Mouse (Mus musculus): ENCODE data around the gene Cap2. TPM values are rescaled to one million over a fixed set of nuclear protein-coding genes. Genes with fewer than 3 reads are reported as not detected.

Gene Cap2
- total and polyA plus RNA-seq, 2 experiments from 2014 or later = 13.1 to 21.9 TPM

DNA sequence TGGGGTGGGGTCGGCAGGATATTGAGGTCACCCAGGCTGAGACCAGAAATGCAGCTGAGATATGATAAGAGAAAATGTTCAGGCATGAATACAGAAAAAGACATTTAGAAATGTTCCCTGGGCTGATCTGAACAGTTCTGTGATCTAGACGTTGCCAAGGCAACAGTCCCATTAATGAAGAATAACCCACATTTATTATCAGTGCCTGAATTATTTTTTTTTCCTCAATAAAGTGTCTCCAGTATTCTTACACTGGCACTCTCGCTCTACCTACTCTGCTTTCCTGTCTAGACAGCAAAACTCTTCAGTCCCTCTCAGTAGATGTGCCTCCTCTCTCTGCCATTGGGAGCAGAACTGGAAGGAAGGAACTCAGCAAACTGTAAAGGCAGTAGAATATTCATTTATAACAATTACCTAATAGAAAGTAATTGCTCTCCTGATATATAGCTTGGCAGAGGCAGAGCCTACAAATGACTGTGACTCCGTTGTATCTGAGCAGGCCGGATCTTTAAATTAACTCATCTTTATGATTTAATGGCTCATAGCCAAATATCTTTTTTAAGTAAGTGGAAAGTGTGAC, 47.0 kb downstream of the Cap2 start:
- Histone ChIP-seq H3K4me1 (ENCODE audit: insufficient read depth, low read length) (peaks cover 12% of the 10 kb centered on the region; the same call in 1 of the 2 replicates), H3K36me3 (ENCODE audit: insufficient read depth, low read length) (no peaks in the 10 kb centered on the region), H3K27me3 (ENCODE audit: insufficient read depth, low read length) (no peaks in the 10 kb centered on the region), H3K4me2 (ENCODE audit: low read depth, low read length, poor library complexity, severe bottlenecking) (no peak overlapping the region), H3K9me3 (ENCODE audit: low read length) (no peaks in the 10 kb centered on the region), H3K9ac (replicated peaks; ENCODE audit: low read length, poor library complexity, severe bottlenecking) (no peak overlapping the region), H3K27ac (ENCODE audit: low read depth, low read length) (peak overlapping the region; percentile 55), H3K4me3 (ENCODE audit: low read depth, low read length) (no peak overlapping the region)
- peak; percentile 53 for DNase-seq (ENCODE audit: low spot score)
- ATAC-seq (ENCODE audit: low FRiP score) = no peak
- TF ChIP-seq CTCF (IDR thresholded peaks at IDR 0.05) = no peak
- WGBS = 59% methylated on average over 5 of the region's 5 CpGs

DNA sequence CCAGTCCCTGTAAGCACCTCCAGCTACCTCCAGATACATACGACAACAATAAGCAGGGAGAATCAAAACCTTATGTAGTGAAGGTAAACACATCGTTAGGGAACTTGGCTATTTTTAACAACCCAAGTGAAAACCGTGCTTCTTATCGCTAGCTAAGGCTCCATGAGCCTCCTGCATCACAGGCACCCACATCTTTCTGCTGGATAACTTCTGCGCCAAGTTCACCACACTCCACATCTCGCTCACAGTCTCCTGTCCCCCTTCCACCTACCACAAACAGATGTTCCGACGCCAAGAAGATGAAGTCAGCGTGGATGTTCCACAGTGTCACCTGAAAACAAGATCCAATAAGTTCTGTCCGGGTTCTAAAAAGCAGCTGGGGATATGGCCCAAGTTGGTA, 49.0 kb downstream of the Cap2 start:
- no peak for DNase-seq (ENCODE audit: low spot score)
- 91% methylated on average over 10 of the region's 10 CpGs for WGBS
- Histone ChIP-seq H3K27me3 (ENCODE audit: insufficient read depth, low read length) (no peaks in the 10 kb centered on the region), H3K36me3 (ENCODE audit: insufficient read depth, low read length) (no peaks in the 10 kb centered on the region), H3K4me2 (ENCODE audit: low read depth, low read length, poor library complexity, severe bottlenecking) (no peak overlapping the region), H3K4me1 (ENCODE audit: insufficient read depth, low read length) (peaks cover 23% of the 10 kb centered on the region), H3K9me3 (ENCODE audit: low read length) (no peaks in the 10 kb centered on the region), H3K4me3 (ENCODE audit: low read depth, low read length) (no peak overlapping the region), H3K9ac (replicated peaks; ENCODE audit: low read length, poor library complexity, severe bottlenecking) (no peak overlapping the region), H3K27ac (ENCODE audit: low read depth, low read length) (no peak overlapping the region)
- ATAC-seq (ENCODE audit: low FRiP score) = no peak
- no peak for TF ChIP-seq CTCF (IDR thresholded peaks at IDR 0.05)

DNA sequence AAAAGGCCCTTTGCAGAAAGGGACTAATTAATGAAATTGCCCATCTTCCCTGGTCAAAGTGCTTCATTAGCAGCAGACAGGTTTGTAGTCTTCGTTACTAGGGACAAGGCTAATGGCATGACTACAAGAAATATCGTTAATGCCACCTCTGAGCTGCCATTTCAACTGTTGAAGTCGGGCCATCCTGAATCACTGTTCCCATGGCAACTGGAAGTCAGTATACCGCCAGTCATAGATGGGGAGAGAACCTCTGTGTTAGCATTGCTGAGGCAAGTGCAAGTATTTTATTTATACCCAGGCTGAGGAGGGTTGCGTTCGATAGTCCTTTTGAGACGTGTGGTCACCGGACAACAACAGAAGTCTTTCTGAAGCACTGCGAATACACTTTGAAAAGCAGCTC, 53.1 kb downstream of the Cap2 start:
- Histone ChIP-seq H3K4me3 (ENCODE audit: low read depth, low read length) (no peak overlapping the region), H3K4me2 (ENCODE audit: low read depth, low read length, poor library complexity, severe bottlenecking) (no peak overlapping the region), H3K4me1 (ENCODE audit: insufficient read depth, low read length) (peaks cover 13% of the 10 kb centered on the region; the same call in 1 of the 2 replicates), H3K36me3 (ENCODE audit: insufficient read depth, low read length) (no peaks in the 10 kb centered on the region), H3K27ac (ENCODE audit: low read depth, low read length) (peak overlapping the region; percentile 67), H3K9me3 (ENCODE audit: low read length) (no peaks in the 10 kb centered on the region), H3K9ac (replicated peaks; ENCODE audit: low read length, poor library complexity, severe bottlenecking) (no peak overlapping the region), H3K27me3 (ENCODE audit: insufficient read depth, low read length) (no peaks in the 10 kb centered on the region)
- TF ChIP-seq CTCF (IDR thresholded peaks at IDR 0.05) = no peak
- WGBS = 22% methylated on average over 9 of the region's 9 CpGs
- ATAC-seq (ENCODE audit: low FRiP score) (no peak), DNase-seq (ENCODE audit: low spot score) (peak; percentile 69)

DNA sequence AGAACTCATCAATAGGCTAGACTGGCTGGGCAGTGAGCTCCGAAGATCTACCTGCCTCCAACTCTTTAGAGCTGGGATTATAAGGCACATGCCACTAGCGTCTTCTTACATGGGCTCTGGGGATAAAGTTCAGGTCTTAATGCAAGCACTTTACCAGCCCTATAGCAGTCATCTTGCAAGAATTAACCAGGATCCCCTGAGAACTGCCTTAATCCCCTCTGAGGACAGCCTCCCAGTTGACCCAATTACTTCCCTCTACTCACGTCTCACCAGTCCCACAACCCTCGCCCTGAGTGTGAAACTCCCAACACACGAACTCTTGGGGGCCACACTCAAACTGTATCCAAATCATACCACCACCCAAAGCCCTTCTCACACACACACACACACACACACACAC, 64.3 kb downstream of the Cap2 start:
- ATAC-seq (ENCODE audit: low FRiP score) = no peak
- H3K9ac ChIP-seq (replicated peaks; ENCODE audit: low read length, poor library complexity, severe bottlenecking) = no peak overlapping the region

DNA sequence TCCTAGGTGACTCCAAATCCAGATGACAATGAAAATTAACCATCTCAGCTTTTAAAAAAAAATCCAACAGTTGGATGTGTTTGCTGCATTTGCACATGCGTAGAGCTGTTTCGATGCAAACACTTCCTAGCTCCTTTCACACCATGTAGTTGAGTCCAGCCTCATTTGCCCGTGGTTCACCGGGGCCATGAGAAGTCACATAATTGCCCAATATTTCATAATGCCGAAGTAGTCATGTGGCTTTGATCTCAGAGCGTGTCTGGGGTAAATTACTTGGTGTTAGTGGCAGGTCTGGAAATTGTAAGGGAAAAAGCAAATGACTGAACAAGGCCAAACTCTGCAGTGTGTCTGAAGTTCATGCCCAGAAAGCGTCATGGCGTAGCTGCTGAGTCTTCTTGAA, 67.8 kb downstream of the Cap2 start:
- H3K27me3 ChIP-seq (ENCODE audit: insufficient read depth, low read length) = no peaks in the 10 kb centered on the region
- H3K4me1 ChIP-seq (ENCODE audit: insufficient read depth, low read length) = 0 out of 2 replicates have a peak, but pooled peaks cover 4% of the 10 kb centered on the region
- H3K9me3 ChIP-seq (ENCODE audit: low read length) = no peaks in the 10 kb centered on the region
- WGBS = 91% methylated on average over 8 of the region's 8 CpGs
- H3K36me3 ChIP-seq (ENCODE audit: insufficient read depth, low read length) = no peaks in the 10 kb centered on the region
- H3K9ac ChIP-seq (replicated peaks; ENCODE audit: low read length, poor library complexity, severe bottlenecking) = no peak overlapping the region
- no peak overlapping the region for H3K4me2 ChIP-seq (ENCODE audit: low read depth, low read length, poor library complexity, severe bottlenecking)
- no peak for DNase-seq (ENCODE audit: low spot score)
- H3K4me3 ChIP-seq (ENCODE audit: low read depth, low read length) = no peak overlapping the region
- no peak for TF ChIP-seq CTCF (IDR thresholded peaks at IDR 0.05)
- H3K27ac ChIP-seq (ENCODE audit: low read depth, low read length) = no peak overlapping the region
- no peak for ATAC-seq (ENCODE audit: low FRiP score)

More for the DNA sequence above, 64.3 kb downstream of the Cap2 start:
- H3K4me3 ChIP-seq (ENCODE audit: low read depth, low read length) = no peak overlapping the region
- no peaks in the 10 kb centered on the region for H3K36me3 ChIP-seq (ENCODE audit: insufficient read depth, low read length)
- H3K4me1 ChIP-seq (ENCODE audit: insufficient read depth, low read length) = no peaks in the 10 kb centered on the region
- TF ChIP-seq CTCF (IDR thresholded peaks at IDR 0.05) = no peak
- no peak overlapping the region for H3K4me2 ChIP-seq (ENCODE audit: low read depth, low read length, poor library complexity, severe bottlenecking)
- H3K27ac ChIP-seq (ENCODE audit: low read depth, low read length) = no peak overlapping the region
- WGBS = 68% methylated on average over 5 of the region's 5 CpGs
- no peaks in the 10 kb centered on the region for H3K9me3 ChIP-seq (ENCODE audit: low read length)
- no peaks in the 10 kb centered on the region for H3K27me3 ChIP-seq (ENCODE audit: insufficient read depth, low read length)
- DNase-seq (ENCODE audit: low spot score) = no peak

DNA sequence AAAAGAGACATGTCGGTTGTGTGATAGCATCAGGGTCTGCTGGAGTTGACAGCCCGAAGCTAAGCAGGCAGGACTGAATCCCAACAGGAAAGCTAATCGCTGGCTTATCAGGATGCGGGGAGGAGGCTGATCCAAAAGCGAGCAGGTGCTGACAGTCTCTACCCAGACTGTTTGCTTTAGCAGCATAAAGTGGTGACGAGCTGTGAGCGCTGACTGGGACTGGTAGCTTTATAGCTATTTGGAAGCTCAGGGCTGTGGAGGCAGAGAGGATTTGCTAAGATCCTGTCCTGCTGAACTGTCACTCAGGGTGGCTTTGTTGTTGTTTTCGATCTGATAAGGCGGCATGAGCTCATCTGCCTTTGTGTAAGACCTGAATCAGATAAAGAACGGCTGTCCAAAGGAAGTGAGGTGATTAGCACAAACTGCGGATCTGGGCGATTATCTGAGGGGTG, 69.5 kb downstream of the Cap2 start:
- no peak for TF ChIP-seq CTCF (IDR thresholded peaks at IDR 0.05)
- Histone ChIP-seq H3K4me3 (ENCODE audit: low read depth, low read length) (peak overlapping the region; percentile 15), H3K9me3 (ENCODE audit: low read length) (no peaks in the 10 kb centered on the region), H3K27ac (ENCODE audit: low read depth, low read length) (peak overlapping the region; percentile 64), H3K36me3 (ENCODE audit: insufficient read depth, low read length) (no peaks in the 10 kb centered on the region), H3K4me2 (ENCODE audit: low read depth, low read length, poor library complexity, severe bottlenecking) (peak overlapping the region; percentile 43), H3K4me1 (ENCODE audit: insufficient read depth, low read length) (0 out of 2 replicates have a peak, but pooled peaks cover 4% of the 10 kb centered on the region), H3K27me3 (ENCODE audit: insufficient read depth, low read length) (no peaks in the 10 kb centered on the region), H3K9ac (replicated peaks; ENCODE audit: low read length, poor library complexity, severe bottlenecking) (peak overlapping the region; percentile 19; the same call in 1 of the 2 replicates)
- ATAC-seq (ENCODE audit: low FRiP score) (peak; percentile 58; the same call in 1 of the 2 replicates), DNase-seq (ENCODE audit: low spot score) (peak; percentile 72)
- WGBS = 5% methylated on average over 12 of the region's 12 CpGs

Measured in midbrain, postnatal 0 days (tissue).